Mouse (Mus musculus) granulocyte monocyte progenitor cell, adult 5-6 weeks (primary cell): ENCODE results near the gene Gm11034. TPM values are rescaled to one million over a fixed set of nuclear protein-coding genes. Genes with fewer than 3 reads are reported as not detected.
A peak's percentile ranks its signal among the peaks of the same experiment; 100 is the strongest.

Experiments
- ATAC-seq: replicated peaks from 2 replicates; pipeline ENCODE4 v1.8.0; 2016; ENCODE audit warnings: mild to moderate bottlenecking, moderate TSS enrichment, inconsistent platforms; ENCODE audit not compliant: poor library complexity, severe bottlenecking
- total RNA-seq, 2 experiments: library from RNA; stranded (forward) in 1 of 2; stranded (reverse) in 1 of 2; fragments of 200-712, 200-1000 nt in 1 of 2; fragments of >200 nt in 1 of 2; fragmentation: Nextera tagmentation in 1 of 2; gene quantifications; 2 replicates each; pipeline ENCODE4 v1.2.3; 2014 to 2017

Gm11034 gene
- total RNA-seq (2014; fragmentation: Nextera tagmentation) (not detected in 2 replicates), total RNA-seq (2017) (not detected in 2 replicates)

- no peak for ATAC-seq
Measured at GRCm38 (mm10) chr8:72213536-72213935, at the start of gene Gm11034. Gene Gm11034 (minus strand): TSS chr8:72213636.

GRCm38 (mm10) chr8:72262756-72263155 lies 49.3 kb upstream of the Gm11034 start:
- ATAC-seq: no peak

DNA sequence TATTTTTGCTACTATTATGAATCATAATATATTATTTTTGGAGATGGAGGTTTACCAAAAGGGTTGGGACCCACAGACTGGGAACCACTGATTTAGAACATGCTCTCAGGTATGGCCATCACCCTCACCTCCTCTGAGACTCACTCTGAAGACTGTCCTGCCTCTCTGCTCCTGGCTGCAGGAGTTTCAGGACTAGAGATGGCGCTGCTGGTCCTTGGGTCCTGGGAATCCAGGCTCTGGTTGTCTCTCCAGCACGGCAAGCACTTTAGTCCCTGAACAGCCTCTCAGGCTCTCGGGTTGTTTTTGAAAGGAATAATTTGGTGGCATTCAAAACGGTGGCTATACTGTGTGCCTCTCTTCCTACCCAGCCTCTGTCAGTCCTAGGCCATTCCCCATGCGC lies 48.4 kb upstream of the Gm11034 start:
- no peak for ATAC-seq

DNA sequence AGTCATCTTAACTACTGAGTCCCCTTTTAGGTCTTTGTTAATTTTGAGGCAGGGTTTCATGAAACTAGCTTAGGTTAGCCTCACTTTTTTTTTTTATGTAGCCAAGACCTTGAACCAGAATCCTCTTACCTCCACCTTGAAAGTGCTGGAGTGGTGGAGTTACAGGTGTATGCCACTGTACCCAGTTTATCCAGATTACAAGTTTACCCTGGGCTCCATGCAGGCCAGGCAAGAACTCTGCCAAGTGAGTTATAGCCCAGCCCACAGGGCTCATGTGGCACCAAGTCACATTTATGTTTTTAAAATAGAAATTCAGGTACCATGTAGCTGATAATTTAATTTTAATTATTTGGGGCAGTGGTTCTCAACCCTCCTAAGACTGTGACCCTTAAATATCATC lies 48.0 kb upstream of the Gm11034 start:
- no peak for ATAC-seq

GRCm38 (mm10) chr8:72261019-72261418 lies 47.6 kb upstream of the Gm11034 start:
- peak; percentile 79 for ATAC-seq

DNA sequence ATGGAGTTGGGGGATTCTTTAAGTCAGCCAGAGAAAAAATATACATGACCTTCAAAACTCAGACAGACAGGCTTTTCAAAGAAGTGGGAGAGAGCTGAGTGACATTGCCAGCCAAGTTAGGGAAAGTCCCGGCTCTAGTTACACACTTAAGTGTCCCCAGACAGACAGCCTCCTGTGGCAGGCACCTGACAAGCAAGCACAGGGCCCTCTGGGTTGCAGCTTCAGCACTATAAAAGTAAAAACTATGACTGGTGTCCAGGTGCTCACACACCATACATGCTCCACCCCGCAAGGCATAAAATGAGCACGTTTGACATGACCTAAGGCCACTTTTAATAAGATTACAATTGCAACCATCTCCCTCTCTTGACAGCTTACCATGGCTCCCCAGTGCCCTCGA lies 47.1 kb upstream of the Gm11034 start:
- no peak for ATAC-seq

GRCm38 (mm10) chr8:72259862-72260261 lies 46.4 kb upstream of the Gm11034 start:
- no peak for ATAC-seq

DNA sequence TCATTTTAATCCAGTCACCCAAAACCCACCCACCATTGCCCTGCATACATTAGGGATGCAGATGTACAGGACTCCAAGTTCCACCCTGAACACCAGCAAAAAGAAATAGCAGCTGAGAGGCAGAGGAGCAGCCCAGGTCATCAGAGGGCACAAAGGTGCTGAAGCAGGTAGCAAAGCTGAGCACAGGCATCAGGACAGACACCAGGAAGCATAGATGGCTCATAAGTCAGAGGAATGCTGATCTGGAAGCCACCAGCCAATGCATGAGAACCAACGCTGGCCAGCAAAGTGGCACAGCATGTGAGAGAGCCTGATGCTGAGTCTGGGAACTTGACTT lies 44.4 kb upstream of the Gm11034 start:
- no peak for ATAC-seq

- ATAC-seq: peak; percentile 37; the same call in 1 of the 2 replicates
Measured at GRCm38 (mm10) chr8:72257171-72257901, 43.9 kb upstream of the Gm11034 start.

GRCm38 (mm10) chr8:72244610-72245009 lies 31.2 kb upstream of the Gm11034 start:
- peak; percentile 28 for ATAC-seq

GRCm38 (mm10) chr8:72242226-72242625 lies 28.8 kb upstream of the Gm11034 start:
- ATAC-seq: no peak

- no peak for ATAC-seq
Measured at GRCm38 (mm10) chr8:72240951-72241350, 27.5 kb upstream of the Gm11034 start.

DNA sequence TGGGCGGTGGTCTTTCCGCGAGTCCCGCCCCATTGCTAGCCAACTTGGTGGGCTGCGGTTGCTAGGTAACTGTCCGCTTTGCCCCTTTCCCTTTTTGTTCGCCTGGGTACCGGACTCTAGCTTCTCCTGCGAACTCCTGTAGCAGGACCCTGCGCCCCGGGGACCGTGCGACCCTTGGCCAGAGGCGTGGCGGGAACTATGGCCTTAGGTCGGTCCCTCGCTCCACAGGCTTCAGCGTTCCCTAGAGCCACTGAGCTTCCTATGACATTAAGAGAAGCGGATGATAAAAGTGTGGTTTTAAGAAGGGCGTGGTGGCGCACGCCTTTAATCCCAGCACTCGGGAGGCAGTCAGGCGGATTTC lies 26.9 kb upstream of the Gm11034 start:
- no peak for ATAC-seq

GRCm38 (mm10) chr8:72239499-72240402 lies 26.3 kb upstream of the Gm11034 start, which contains the start of gene Ap1m1:
Gene Ap1m1 (plus strand): TSS chr8:72240018.
- peak; percentile 80 for ATAC-seq

DNA sequence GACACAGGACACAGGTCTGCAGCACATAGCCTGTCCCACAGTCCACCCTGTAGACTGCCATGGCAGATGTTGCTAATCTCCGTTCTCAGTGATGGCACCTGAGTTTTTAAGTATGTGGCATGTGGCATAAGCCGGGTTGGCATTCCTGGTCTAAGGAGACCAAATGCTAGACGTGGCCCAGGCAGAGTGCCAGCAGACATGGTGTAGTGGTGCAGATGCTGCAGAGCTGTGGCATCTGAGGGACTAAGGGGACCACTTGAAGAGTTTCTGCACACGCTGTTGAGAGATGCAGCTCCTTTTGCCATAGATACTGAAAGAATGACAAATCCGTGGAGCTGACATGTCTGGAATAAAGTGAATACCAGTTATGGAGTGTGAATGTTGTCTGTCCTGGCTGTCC lies 9.2 kb upstream of the Gm11034 start:
- no peak for ATAC-seq

- ATAC-seq: no peak
Measured at GRCm38 (mm10) chr8:72220758-72221157, 7.3 kb upstream of the Gm11034 start.

- ATAC-seq: peak; percentile 87
Measured at GRCm38 (mm10) chr8:72219541-72220363, 6.3 kb upstream of the Gm11034 start, which contains the start of gene Fam32a. Gene Fam32a (plus strand): TSS chr8:72219730.

DNA sequence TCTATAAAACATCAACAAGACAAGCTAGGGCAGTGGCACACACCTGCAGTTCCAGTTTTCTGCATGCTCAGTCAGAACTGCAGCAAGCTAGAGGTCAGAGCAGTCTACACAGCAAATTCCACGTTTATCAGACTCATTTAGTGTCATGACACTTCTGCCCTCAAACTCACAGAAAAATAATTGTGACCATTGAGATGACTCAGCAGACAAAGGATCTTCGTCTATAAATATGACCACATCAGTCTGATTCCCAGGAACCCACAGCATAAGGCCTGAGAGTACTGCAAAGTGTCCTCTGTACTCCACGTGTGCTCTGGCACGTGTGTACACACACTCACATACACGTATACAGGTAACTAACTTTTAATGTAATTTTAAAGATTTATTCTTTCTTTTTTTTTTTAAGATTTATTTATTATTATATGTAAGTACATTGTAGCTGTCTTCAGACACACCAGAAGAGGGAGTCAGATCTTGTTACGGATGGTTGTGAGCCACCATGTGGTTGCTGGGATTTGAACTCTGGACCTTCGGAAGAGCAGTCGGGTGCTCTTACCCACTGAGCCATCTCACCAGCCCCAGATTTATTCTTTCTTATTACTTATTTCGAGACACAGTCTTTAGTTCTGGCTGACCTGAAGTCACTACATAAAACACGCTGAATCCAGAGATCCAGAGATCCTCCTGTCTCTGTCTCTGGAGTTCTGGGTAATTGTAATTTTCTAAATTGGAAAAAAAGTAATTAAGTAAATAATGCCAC lies 5.5 kb upstream of the Gm11034 start:
- ATAC-seq: no peak

- ATAC-seq: peak; percentile 80
Measured at GRCm38 (mm10) chr8:72215871-72216270, 2.4 kb upstream of the Gm11034 start.

DNA sequence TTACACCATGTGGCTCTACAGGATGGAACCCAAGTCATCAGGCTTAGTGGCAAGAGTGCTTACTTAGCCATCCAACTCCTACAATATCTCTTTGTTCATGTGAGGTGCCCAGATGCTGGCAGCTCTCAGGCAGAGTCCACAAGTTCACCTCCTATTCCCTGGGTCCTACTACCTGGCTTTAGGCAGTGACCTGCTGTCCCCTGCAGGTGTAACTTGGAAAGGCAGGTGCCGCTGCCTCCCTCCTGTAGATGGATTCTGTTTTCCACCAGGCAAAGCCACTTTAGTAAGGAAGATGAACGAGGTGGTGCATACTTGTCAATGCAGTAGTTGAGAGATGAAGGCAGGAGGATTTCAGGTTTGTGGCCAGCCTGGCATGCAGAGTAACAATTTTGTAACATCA lies 1.6 kb upstream of the Gm11034 start:
- ATAC-seq: no peak
